Mouse (Mus musculus) G1E (cell line): ENCODE results near the gene Anxa8. TPM values are rescaled to one million over a fixed set of nuclear protein-coding genes. Genes with fewer than 3 reads are reported as not detected.

Source experiments
- ATAC-seq: 2 replicates; pipeline ENCODE4 v1.8.0; 2016; ENCODE audit warnings: mild to moderate bottlenecking; ENCODE audit not compliant: insufficient number of reproducible peaks, poor library complexity, low FRiP score, severe bottlenecking; ENCODE audit errors: extremely low read depth
- DNase-seq: peaks from one replicate; pipeline ENCODE4 v3.0.0; 2012; ENCODE audit warnings: low spot score
- H3K27me3 ChIP-seq: 2 replicates; pipeline ENCODE4 v1.6.1; 2012; ENCODE audit warnings: mild to moderate bottlenecking, low read length, inconsistent platforms; ENCODE audit not compliant: insufficient read depth
- H3K36me3 ChIP-seq: replicated peaks from 2 replicates; pipeline ENCODE3; 2012; ENCODE audit warnings: mild to moderate bottlenecking, inconsistent platforms
- H3K4me1 ChIP-seq: 2 replicates; pipeline ENCODE4 v1.6.1; 2012; ENCODE audit warnings: low read depth, low read length, inconsistent platforms, mixed read lengths; ENCODE audit not compliant: insufficient read depth
- H3K4me3 ChIP-seq: 2 replicates; pipeline ENCODE4 v1.5.1; 2012; ENCODE audit warnings: low read depth, mild to moderate bottlenecking, inconsistent platforms, low read length, moderate library complexity, mixed read lengths
- H3K9me3 ChIP-seq: replicated peaks from 2 replicates; pipeline ENCODE4 v1.6.1; 2012; ENCODE audit warnings: inconsistent platforms
- CTCF ChIP-seq: IDR thresholded peaks from 2 replicates; pipeline ENCODE4 v1.5.1; 2012; ENCODE audit warnings: low read depth, low read length, inconsistent platforms, mixed read lengths
- GATA1 ChIP-seq: IDR thresholded peaks from 2 replicates; pipeline ENCODE4 v1.6.1; 2012; ENCODE audit warnings: borderline replicate concordance, low read length, inconsistent platforms, mixed read lengths
- GATA2 ChIP-seq: IDR thresholded peaks from 2 replicates; pipeline ENCODE4 v1.6.1; 2012; ENCODE audit warnings: low read depth, low read length, inconsistent platforms, borderline replicate concordance
- POLR2AphosphoS5 ChIP-seq: IDR thresholded peaks from 2 replicates; pipeline ENCODE4 v1.6.1; 2012; ENCODE audit warnings: low read depth, low read length, inconsistent platforms; ENCODE audit not compliant: insufficient replicate concordance
- TAL1 ChIP-seq: conservative IDR thresholded peaks from 2 replicates; pipeline ENCODE4 v1.6.1; 2012; ENCODE audit warnings: low read depth, low read length, inconsistent platforms, mixed read lengths
- polyA plus RNA-seq: library from polyadenylated mRNA; stranded (reverse); fragments of >175 nt; gene quantifications from 2 replicates; pipeline ENCODE4 v1.2.3, GENCODE M21; 2012
- total RNA-seq, 2 experiments: library from RNA; stranded (forward) in 1 of 2; stranded (reverse) in 1 of 2; fragments of 200-1000 nt in 1 of 2; fragments of >200 nt in 1 of 2; fragmentation: Nextera tagmentation in 1 of 2; gene quantifications; 2 replicates each; pipeline ENCODE4 v1.2.3; 2014 to 2017

Anxa8 gene
- total and polyA plus RNA-seq, 3 experiments = not detected

DNA sequence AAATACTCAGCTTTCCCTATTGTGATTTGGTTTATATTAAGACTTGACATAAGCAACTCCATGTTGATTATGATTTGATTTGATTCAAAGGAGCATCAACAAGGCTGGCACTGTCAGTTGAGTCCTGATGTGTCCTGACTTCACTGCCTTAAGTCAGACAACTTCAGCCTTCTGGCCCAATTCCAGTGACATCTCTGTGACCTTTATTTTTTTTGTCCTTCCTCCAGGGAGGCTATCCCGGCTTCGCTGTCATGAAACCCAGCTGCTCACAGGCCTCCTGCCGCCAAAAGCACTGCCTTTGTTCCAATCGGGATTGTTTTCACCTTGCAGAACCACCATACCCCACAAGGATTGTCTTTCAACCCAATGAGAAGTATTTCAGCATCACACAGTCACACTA is 10.4 kb upstream of the Anxa8 start:
- peaks cover 10% of the 10 kb centered on the region for H3K9me3 ChIP-seq
- H3K27me3 ChIP-seq = no peaks in the 10 kb centered on the region; the same call in 1 of the 2 replicates
- no peaks in the 10 kb centered on the region for H3K36me3 ChIP-seq
- DNase-seq = no peak
- no peaks in the 10 kb centered on the region for H3K4me1 ChIP-seq
- TF ChIP-seq POLR2AphosphoS5 (no peak), GATA2 (no peak), GATA1 (no peak), CTCF (no peak), TAL1 (no peak)
- ATAC-seq = no peak
- H3K4me3 ChIP-seq = no peak overlapping the region

- ATAC-seq (no peak), DNase-seq (no peak)
- no peak overlapping the region for H3K4me3 ChIP-seq
- H3K36me3 ChIP-seq = no peaks in the 10 kb centered on the region
- no peaks in the 10 kb centered on the region for H3K4me1 ChIP-seq
- no peaks in the 10 kb centered on the region; the same call in 1 of the 2 replicates for H3K27me3 ChIP-seq
- no peak for TF ChIP-seq TAL1
- no peak for TF ChIP-seq GATA1
- TF ChIP-seq GATA2 = no peak
- TF ChIP-seq POLR2AphosphoS5 = no peak
- TF ChIP-seq CTCF = no peak
- no peaks in the 10 kb centered on the region for H3K9me3 ChIP-seq
Observed at GRCm38 (mm10) chr14:34077222-34077621, 8.6 kb upstream of the Anxa8 start.

DNA sequence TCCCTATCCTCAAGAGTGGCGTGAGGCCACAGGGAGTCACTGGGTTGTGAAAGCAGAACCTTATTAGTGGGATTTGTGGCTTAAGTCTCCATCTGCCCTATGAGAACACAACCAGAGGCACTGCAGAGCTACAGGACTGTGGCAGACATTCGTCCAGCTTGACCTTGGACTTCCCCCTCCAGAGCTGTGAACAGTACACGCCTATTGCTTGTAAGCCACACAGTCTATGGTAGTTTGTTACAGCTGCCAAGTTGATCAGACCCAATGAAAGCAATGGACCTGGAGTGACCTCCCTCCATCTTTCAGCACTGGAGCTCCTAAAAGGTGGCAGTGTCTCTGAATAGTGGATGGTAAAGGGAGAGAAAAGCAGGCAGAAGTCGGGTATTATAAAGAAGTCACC is 7.5 kb upstream of the Anxa8 start:
- H3K27me3 ChIP-seq = no peaks in the 10 kb centered on the region; the same call in 1 of the 2 replicates
- H3K4me1 ChIP-seq = no peaks in the 10 kb centered on the region
- no peak for TF ChIP-seq POLR2AphosphoS5
- no peak for TF ChIP-seq GATA1
- no peak for TF ChIP-seq TAL1
- TF ChIP-seq CTCF = no peak
- no peak for TF ChIP-seq GATA2
- ATAC-seq = no peak
- H3K4me3 ChIP-seq = no peak overlapping the region
- no peaks in the 10 kb centered on the region for H3K9me3 ChIP-seq
- H3K36me3 ChIP-seq = no peaks in the 10 kb centered on the region
- no peak for DNase-seq

GRCm38 (mm10) chr14:34080321-34080997 is 5.3 kb upstream of the Anxa8 start:
- no peaks in the 10 kb centered on the region for H3K36me3 ChIP-seq
- H3K27me3 ChIP-seq = no peaks in the 10 kb centered on the region; the same call in 1 of the 2 replicates
- no peaks in the 10 kb centered on the region for H3K9me3 ChIP-seq
- ATAC-seq (no peak), DNase-seq (peak; percentile 13)
- no peak overlapping the region for H3K4me3 ChIP-seq
- TF ChIP-seq POLR2AphosphoS5 = no peak
- TF ChIP-seq GATA1 = no peak
- peak; percentile 5; the same call in 1 of the 2 replicates for TF ChIP-seq CTCF
- no peaks in the 10 kb centered on the region for H3K4me1 ChIP-seq

GRCm38 (mm10) chr14:34086806-34087205 is 1.0 kb downstream of the Anxa8 start:
- DNase-seq (no peak), ATAC-seq (no peak)
- Histone ChIP-seq H3K27me3 (no peaks in the 10 kb centered on the region), H3K9me3 (0 out of 2 replicates have a peak, but pooled peaks cover 3% of the 10 kb centered on the region), H3K4me1 (no peaks in the 10 kb centered on the region), H3K4me3 (no peak overlapping the region), H3K36me3 (no peaks in the 10 kb centered on the region)
- no peak for TF ChIP-seq GATA1
- TF ChIP-seq POLR2AphosphoS5 = no peak

DNA sequence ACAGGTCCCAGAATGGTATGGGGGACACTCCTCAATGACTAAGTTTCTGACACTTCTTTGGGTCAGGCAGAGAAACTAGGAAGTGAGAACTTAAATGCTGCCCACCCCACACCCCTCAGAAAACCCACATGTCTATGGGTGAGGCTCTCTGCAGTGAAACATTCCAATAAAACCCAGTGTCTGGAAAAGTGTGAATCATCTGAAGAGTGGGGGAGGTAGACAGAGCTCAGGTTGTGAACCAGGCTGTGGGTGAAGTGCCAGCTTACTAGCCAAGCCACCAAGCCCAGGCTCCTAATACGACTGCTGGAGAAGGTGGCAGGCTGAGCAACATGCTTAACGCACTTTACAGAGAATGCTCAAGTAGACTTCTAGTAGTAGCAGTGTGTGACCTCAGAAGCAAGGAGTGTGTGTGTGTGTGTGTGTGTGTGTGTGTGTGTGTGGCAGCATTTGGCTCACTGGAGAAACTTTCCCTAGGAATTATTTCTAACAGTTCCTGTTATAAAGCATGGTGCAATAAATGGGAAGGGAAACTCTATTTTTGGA is 2.1 kb downstream of the Anxa8 start:
- no peak for DNase-seq
- Histone ChIP-seq H3K36me3 (no peaks in the 10 kb centered on the region), H3K9me3 (0 out of 2 replicates have a peak, but pooled peaks cover 3% of the 10 kb centered on the region), H3K27me3 (no peaks in the 10 kb centered on the region), H3K4me3 (no peak overlapping the region), H3K4me1 (no peaks in the 10 kb centered on the region)
- TF ChIP-seq GATA1 (no peak), TAL1 (no peak), POLR2AphosphoS5 (no peak), GATA2 (no peak), CTCF (no peak)
- ATAC-seq = no peak
